Mouse (Mus musculus) kidney, postnatal 36 days (tissue): ENCODE results near the gene Olfr653.

Experiments used
- DNase-seq, 2 experiments: peaks; one replicate each; pipeline ENCODE4 v3.0.0; 2021 to 2022; ENCODE audit warnings: mixed read lengths in 2 of 2

The Olfr653 gene

GRCm38 (mm10) chr7:104577014-104577413, at the start of gene Olfr653:
TSS of gene Olfr653 (plus strand) at chr7:104577314.
- no peak for DNase-seq

- no peak for DNase-seq
Measured at GRCm38 (mm10) chr7:104549833-104550232, 27.3 kb upstream of the Olfr653 start, which contains the start of gene Olfr651. TSS of gene Olfr651 (plus strand) at chr7:104550133.

- DNase-seq: no peak
Measured at GRCm38 (mm10) chr7:104552700-104553099, 24.4 kb upstream of the Olfr653 start.

GRCm38 (mm10) chr7:104560601-104561000, 16.5 kb upstream of the Olfr653 start, which contains the start of gene Olfr652:
TSS of gene Olfr652 (plus strand) at chr7:104560901.
- no peak for DNase-seq

- no peak for DNase-seq
Measured at GRCm38 (mm10) chr7:104580846-104581245, 3.7 kb downstream of the Olfr653 start.

GRCm38 (mm10) chr7:104581429-104581828, 4.3 kb downstream of the Olfr653 start:
- DNase-seq: no peak

GRCm38 (mm10) chr7:104586725-104587124, 9.6 kb downstream of the Olfr653 start, which contains the start of gene Olfr654:
TSS of gene Olfr654 (plus strand) at chr7:104587025.
- no peak for DNase-seq

GRCm38 (mm10) chr7:104588274-104588673, 11.2 kb downstream of the Olfr653 start:
- DNase-seq: no peak

- no peak for DNase-seq
Measured at GRCm38 (mm10) chr7:104601679-104602078, 24.6 kb downstream of the Olfr653 start, which contains the start of gene Olfr655. TSS of gene Olfr655 (minus strand) at chr7:104601779.

GRCm38 (mm10) chr7:104603173-104603572, 26.1 kb downstream of the Olfr653 start:
- peak; percentile 14 to 74 for DNase-seq

- no peak for DNase-seq
Measured at GRCm38 (mm10) chr7:104604727-104605126, 27.6 kb downstream of the Olfr653 start.

- no peak for DNase-seq
Measured at GRCm38 (mm10) chr7:104613655-104614054, 36.5 kb downstream of the Olfr653 start, which contains the start of gene Olfr656. TSS of gene Olfr656 (plus strand) at chr7:104613955.

- no peak for DNase-seq
Measured at GRCm38 (mm10) chr7:104624494-104624893, 47.4 kb downstream of the Olfr653 start, which contains the start of gene Olfr657. TSS of gene Olfr657 (plus strand) at chr7:104624794.
